Mouse (Mus musculus): Measurements from ENCODE around the gene Fbxl13. TPM values are rescaled to one million over a fixed set of nuclear protein-coding genes. Genes with fewer than 3 reads are reported as not detected.

Fbxl13 gene
- total RNA-seq, 4 experiments from 2014 or later = 0.23 to 0.70 (median 0.32) TPM

DNA sequence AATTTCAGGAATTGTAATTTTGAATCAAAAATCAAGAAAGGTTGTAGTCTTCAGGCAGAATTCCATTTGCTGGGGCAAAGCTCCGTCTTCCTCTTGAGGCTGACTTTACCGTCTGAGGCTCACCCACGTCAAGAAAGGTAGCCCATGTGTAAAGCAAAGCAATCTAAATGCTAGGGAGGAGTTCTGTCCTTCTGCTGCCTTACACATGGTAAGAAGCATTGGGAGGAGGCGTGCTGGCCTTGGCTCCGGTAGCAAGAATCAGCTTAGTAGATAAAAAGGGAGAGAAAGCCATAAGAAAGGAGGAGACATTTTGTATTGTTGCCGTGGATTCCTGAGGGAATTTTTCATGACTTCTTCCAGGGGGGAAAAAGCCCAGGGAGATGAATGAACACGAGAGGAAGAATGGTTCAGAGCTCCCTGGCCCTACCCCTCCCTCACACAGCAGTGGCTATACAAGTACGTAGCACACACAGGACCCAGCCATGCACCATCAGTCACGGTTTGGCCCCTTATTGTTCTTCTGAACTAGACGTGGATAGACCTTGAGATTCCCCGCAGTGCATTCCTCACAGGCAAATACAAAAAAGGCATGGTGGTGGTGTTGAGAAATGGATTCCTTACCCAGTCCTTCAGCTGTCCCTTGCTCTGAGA, 118.5 kb downstream of the Fbxl13 start:
- DNase-seq (ENCODE audit: low spot score in 2 of 2) = no peak

DNA sequence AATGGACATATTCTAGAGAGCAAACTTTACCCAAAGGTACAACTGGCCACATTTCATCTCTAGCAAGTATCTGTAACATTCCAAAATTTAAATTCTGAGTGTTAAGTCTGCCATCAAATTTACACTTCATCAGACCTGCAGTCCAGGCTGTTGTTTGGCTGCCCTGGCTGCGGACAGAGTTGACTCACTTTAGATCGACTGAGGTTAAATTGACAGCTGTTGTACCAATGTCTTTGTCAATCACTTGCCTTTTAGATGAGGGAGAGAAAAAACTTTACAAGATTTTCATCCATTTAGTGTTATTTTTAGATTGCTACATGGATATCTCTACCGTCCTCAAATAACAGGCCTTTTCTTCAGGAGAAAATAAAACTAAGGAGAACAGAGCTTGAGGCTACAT, 126.3 kb downstream of the Fbxl13 start:
- no peak for DNase-seq (ENCODE audit: low spot score in 2 of 2)

DNA sequence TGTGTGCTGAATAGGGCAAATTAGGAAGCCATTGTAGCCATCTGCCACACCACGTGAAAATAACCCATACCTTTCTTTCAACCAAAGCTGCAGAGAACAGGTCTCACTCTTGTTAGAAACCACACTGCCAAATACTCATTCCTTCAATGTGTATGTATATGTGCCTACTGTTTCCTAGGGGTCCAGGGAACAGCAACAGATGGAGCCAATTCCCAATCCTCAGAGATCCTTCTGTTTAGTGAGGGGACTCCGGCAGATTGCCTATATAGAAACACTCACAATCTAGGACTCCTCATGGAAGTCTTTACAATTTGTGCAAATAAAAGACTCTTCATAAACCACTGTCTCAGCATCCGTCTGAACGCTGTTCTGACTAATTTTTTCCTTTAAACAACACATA, 127.2 kb downstream of the Fbxl13 start:
- no peak for DNase-seq (ENCODE audit: low spot score in 2 of 2)

DNA sequence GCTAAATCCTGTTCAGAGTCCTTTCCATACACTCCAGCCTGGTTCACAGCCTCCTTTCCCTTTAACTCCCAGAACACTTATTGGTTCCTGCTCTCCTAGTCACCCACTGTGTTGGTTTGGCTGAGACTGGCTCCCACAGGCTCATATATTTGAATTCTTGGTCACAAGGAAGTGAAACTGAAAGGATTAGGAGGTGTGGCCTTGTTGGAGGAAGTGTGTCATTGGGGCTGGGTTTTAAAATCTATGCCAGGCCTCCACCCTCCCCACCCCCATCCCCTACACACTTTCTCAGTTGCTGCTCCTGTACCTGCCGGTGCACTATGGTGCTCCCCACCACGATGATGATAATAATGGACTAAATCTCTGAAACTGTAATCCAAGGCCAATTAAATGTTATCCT, 127.9 kb downstream of the Fbxl13 start:
- DNase-seq (ENCODE audit: low spot score in 2 of 2) = no peak

DNA sequence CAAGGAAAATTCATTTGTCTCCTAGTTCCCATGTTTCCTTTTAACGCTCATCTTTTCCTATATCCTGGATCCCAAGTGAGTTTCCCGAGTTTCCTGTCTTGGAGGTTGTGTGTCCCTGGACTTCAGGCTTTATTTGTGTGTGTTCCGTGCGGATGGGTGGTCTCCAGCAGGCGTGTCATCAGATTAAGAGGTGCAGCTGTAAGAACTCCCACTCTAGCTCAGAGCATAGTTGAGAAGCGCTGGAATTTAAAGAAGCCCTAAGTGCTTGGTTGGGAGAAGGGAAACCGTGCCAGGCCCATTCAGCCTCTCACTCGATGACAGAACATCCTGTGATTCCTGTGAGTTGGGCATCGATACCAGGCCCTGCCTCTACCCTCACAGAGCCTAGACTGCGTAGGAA, 132.1 kb downstream of the Fbxl13 start:
- no peak for DNase-seq (ENCODE audit: low spot score in 2 of 2)

DNA sequence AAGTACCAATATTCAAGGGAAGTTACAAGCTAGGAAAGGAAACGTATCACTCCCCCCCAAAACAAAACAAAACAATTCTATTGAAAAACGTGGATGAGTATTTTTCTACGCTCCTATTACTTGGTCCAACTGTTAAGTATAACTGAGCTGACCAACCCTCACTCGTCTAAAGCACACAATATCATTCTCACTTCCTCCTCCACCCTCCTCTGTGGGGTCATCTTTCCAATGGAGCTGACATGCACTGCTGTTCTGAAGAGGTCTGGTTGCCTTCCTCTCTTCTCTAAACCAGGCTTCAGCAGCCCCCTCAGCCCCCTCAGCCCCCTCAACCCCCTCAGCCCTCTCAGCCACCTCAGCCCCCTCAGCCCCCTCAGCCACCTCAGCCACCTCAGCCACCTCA, 135.6 kb downstream of the Fbxl13 start:
- no peak for DNase-seq (ENCODE audit: low spot score in 2 of 2)

DNA sequence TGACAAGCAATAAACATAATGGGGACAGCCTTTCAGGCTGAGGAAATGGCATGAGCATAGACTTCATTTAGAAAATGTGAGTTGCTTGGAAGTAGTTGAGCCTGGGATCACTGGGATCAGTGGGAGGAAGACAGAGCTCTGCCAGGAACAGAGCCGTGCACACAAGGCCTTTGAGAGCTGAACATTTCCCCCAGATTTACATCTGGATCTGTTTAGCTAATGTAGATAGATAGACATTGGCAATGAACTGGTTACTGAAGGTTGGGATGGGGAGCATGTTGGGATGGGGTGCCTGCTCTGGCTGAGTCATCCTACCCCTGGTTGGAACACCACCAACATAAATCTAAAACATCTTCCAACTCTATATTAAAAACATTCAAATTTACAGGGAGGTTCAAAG, 138.5 kb downstream of the Fbxl13 start:
- DNase-seq (ENCODE audit: low spot score in 2 of 2) = no peak

DNA sequence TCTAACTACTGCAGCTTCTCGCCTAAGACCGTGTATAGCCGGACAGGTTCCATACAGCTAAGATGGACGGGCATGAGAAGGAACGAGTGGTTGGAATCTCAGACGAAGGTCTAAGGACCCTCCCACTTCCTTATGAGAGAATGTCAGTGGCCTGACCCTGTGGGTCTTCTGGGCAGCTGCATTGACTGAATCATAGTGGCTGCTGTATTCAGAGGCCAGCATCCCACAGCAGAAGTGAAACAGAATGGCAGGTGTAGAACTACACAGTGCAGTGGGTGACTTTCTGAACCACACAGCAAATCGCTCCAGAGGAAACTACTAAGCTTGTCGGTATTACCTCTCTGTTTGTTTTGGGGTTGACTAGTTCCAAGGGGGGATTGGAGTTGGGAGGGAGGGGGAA, 140.3 kb downstream of the Fbxl13 start:
- DNase-seq (ENCODE audit: low spot score in 2 of 2) = no peak

DNA sequence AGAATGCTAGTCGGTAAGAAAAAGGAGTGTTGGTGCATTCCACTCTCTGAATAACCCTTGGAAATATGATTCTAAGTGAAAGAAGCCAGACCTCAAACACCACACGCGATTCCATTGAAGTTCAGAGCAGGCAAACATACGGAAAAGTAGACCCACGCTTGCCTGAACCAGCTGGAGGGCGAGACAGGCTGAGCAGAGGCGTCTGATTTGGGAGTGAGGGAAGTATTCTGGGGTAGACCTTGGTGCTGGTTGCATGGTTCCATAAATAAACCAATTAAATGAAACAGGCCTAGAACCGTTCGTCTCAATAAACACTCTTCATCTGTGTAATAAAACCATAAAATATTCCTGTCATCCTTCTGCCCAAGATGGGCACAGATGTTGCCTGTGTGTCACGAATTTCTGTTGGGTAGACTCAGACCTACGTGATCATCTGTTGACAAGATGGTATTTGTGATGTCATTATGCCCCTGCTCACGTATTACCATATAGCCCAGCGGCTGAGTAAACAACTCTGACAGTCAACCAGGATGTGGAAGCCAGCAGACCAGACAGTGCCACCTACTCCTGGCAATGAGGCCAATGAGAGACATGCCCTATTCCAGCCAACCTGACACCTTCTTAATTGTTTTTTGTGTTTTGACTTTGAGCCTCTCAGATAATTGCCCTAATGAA, 142.4 kb downstream of the Fbxl13 start:
- peak in 1 of 2 experiments; percentile 68 for DNase-seq (ENCODE audit: low spot score in 2 of 2)

DNA sequence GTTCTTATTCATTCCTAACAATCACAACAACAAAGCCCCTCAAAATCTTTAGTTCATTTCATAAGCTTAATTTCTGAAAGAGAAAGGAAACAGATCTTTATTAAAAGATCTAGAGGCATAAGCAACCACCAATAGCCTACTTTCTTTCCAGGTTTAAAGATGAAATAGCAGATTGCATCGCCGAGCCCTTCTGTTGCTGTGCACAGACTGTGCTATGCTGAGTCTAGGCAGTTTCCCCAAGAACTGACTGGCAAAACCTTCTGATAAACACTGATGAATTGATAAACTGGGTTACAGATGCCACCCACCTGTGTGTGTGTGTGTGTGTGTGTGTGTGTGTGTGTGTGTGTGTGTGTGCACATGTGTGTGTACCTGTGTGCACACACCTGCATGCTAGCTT, 144.5 kb downstream of the Fbxl13 start:
- DNase-seq (ENCODE audit: low spot score in 2 of 2) = no peak

DNA sequence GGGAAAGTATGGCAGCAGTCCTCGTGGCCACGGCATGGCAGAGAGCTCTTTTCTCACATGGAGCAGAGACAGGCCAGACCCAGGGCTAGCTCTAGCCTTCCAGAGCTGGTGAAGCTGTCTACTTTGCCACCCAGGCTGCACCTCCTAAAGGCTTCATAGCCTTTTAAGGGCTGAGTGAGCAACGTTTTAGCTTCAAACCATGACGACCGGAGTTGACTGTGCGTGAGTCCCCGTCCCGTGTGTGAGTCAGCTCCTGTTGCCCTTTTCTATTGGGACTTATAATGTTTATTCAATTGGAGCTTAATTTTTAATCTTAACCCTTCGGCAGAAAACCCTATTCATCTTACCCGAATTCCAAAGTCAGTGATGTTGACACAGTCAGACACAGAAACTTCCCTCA, 145.3 kb downstream of the Fbxl13 start:
- no peak for DNase-seq (ENCODE audit: low spot score in 2 of 2)

DNA sequence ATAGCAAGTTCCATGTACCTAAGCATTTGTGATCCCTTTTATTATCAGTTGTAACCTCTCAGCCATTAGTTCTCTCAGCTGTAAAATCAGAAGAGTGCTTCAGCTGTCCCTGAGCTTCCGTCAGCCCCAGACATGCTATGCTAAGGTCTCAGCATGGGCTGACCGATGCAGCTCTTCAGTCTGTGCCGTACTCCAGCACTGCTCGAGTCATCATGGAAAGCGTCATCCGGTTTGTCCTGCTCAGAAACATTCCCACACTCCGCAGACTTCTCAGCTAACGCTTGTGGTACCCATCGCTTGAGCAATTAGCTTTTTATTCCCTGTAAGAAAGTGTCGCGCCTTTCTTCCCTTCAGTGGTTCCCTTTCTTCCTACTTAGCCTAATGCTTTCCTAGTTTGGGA, 146.5 kb downstream of the Fbxl13 start:
- no peak for DNase-seq (ENCODE audit: low spot score in 2 of 2)

DNA sequence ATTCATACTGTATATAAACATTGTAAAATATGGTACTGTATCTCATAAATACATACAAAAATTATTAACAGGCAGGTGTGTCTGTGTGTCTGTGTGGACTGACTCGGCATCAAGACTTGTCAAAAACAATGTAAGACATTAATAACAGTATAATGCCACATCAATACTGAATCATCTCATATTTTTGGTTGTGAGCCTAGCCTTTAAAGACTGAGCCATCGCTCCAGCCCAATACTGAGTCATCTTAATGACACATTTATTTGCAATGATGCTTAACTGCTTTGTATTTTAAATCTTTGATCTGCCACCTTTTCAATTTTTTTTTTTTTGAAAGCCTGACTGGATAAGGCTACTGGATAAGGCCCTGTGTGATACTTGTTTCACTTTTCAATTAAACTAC, 146.9 kb downstream of the Fbxl13 start:
- no peak for DNase-seq (ENCODE audit: low spot score in 2 of 2)

DNA sequence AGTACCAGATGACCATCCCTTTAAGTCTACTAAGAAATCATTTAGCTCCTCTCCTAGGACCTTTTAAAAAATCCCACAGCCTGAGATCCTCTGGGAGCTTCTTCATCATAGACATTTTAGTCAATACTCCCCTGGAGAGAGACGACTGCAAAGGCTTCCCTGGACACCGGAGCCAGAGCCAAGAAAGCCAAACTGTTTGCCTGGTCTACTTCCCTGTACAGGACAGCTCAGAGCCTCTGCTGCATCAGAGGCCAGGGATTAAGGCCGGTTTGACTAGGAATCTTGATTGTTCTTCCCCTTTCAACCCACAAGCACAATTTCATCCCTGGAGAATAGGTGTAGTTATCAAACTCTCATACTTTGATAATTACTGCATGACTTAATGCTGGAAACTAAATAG, 148.6 kb downstream of the Fbxl13 start:
- DNase-seq (ENCODE audit: low spot score in 2 of 2) = no peak

DNA sequence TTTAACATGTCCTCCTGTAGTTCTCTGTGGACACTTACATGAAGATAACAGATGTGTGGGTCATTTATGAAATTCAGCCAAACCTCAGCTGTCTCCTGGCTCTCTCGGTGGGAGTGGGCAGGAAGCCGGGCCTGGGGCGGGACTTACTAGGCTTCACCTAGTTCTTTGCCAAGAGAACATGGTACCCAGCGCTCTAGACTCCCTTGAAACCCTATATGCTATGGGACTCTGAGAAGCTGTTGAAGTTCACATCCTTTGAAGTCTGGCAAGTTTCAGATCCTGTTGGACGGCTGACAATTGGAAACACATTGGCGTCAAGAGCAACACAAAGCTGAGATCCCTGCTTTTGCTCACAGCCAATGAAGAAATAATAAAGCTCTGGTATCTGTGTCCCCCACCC, 149.1 kb downstream of the Fbxl13 start:
- DNase-seq (ENCODE audit: low spot score in 2 of 2) = no peak

DNA sequence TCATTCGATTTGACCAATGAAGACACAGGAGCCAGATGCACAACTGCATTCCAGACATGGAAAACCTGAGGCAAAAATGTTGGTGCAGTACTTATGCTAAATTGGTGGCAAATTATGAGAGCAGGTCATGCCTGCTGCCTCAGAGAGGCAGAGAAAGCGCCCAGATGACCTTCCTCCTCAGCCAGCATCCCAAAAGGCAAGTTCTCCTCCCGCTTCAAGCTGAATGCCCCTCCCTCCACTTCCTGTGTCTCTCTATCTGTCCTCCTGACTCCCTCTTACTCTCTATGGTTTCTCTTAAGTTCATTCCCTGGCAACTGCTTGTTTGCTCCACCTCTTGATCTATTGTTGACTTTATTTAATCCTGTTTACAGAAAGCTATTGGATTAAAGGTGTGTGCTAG, 150.7 kb downstream of the Fbxl13 start:
- DNase-seq (ENCODE audit: low spot score in 2 of 2) = no peak

DNA sequence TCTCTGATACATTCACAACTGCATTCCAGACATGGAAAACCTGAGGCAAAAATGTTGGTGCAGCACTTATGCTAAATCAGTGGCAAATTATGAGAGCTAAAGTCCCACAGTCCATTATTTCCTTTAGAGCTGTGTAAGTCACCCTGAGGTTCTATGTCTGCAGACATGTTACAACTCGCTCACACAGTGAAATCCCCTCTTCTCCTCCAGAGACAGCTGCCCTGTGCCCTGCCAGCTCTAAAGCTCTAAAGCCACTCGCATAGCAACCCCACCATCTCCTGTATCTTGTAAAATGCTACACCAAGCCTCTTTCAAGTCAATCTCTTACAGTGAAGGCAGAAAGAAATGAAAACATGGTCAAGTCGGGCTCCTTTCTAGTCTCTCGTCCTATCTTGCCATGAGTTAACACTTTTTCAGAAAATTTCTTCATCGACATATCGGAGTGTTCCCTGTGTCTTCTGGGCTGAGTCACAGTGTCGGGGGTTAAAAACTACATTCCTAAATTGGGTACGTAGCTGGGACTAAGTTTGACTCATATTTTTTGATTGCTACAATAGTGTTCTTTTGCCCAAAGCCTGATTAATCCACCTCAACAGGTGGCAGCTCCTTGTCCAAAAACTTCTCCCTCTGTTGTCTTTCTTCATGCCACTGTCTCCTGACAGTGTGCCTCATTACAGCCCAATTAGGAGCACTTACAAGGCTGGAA, 152.0 kb downstream of the Fbxl13 start:
- DNase-seq (ENCODE audit: low spot score in 2 of 2) = no peak

DNA sequence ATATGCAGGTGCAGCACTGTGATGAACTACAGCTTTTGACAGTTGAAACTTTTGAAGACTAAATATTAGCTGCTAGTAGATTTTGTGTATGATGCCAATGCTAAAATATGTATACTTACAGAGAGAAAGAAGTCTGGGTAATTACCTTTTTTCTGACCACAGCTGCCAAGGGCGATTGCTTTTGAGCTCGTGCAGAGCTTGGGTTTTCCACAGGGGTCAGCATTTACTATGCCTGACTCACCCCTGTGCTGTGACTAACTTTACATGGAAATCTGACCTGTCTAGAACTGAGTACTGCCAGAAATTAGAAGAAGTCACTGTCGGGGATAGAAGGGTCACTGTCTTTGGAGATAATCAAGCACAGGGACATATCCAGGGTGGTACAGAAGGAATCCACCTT, 153.2 kb downstream of the Fbxl13 start:
- no peak for DNase-seq (ENCODE audit: low spot score in 2 of 2)

DNA sequence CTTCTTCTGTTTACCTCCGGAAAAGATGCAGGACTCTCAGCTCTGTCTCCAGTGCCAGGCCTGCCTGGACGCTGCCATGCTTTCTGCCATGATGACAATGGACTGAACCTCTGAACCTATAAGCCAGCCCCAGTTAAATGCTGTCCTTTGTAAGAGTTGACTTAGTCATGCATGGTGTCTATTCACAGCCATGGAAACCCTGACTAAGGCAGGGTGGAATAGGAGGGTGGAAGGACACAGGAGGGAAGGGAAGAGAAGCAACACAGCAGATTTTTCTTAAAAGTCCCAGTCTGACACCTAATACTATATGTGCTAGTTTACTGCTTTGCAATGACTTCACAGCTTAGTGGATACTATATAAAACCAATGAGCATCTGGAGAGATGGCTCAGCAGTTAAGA, 154.0 kb downstream of the Fbxl13 start:
- DNase-seq (ENCODE audit: low spot score in 2 of 2) = no peak

DNA sequence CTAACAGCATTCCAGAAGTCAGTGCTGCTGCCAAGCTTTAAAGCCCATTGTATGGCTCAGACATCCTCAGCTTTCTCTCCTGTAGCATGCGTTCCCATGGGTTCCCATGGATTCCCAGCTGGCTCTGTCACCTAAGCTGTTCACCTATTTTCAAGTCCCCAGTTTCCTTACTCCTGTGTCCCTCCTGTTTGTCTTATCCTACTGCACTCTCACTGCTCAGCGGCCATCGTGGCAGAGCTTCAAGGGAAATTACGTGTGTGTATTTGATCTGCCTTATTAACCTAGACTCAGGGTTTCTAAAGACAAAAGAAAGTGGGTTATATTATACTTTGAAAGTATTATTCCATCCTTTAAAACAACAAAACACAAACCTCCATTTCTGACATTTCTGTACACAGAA, 156.3 kb downstream of the Fbxl13 start:
- no peak for DNase-seq (ENCODE audit: low spot score in 2 of 2)

DNA sequence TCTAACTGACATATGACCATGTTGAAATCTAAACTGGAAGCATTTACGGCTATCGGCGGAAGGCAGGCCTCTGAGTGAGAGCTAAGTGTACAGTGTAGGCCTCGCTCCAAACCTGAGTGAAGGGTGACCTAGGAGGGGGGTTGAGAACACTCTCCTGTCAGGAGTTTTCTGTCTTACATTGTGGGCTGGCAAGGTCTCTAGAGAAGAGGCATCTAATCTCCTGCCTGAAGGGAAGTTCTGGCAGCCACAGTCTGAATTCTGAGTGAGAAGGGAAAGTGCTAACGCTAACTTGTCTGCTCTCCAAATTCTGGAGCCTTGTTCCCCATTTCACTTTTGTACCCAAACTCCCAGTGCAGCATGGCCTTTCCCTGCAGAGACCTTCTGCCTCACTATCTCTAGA, 156.9 kb downstream of the Fbxl13 start:
- no peak for DNase-seq (ENCODE audit: low spot score in 2 of 2)

DNA sequence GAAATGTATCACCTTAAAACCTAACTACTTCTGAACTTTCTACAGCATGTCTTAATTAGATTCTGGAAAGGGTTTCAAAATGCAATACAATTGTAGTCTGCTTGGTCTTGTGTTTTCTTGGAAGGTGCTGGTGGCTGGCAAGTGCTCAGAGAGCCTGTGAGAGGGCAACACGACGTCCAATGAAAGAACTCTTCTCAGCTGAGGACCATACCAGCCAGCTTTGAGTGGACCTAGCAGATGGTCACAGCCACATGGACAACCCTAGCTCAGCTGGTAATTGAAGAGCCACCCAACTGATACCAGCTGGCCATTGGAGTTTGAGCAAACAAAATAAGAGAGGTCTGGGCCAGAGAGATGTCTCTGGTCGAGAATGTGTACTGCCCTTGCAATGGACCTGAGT, 157.7 kb downstream of the Fbxl13 start:
- no peak for DNase-seq (ENCODE audit: low spot score in 2 of 2)

DNA sequence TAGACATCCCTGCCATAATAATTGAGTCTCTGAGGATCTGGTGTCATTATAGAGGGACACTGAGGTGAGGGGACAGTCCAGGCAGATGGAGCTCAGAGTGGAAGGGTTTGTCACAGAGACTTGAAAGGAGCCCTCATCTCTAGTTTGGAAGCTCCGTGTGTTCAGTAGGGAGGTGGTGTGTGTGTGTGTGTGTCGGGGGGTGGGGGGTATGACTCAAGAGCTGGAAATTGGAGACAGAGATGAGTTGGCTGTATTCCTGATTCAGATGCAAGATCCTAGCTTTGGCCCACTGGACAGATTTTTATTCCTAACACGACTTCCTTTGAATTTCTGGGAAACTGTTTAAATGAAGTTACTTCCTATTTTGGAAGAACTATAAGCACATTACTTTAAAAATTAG, 158.1 kb downstream of the Fbxl13 start:
- DNase-seq (ENCODE audit: low spot score in 2 of 2) = no peak
